Mouse (Mus musculus) liver, embryonic 14.5 days (tissue): Measurements from ENCODE around the gene Cacna2d2.

Experiments used
- CTCF ChIP-seq: IDR thresholded peaks from 2 replicates; pipeline ENCODE4 v1.5.1; 2016; ENCODE audit warnings: antibody characterized with exemption, low read depth, control low read depth
- EP300 ChIP-seq: IDR thresholded peaks from 2 replicates; pipeline ENCODE4 v1.6.1; 2016; ENCODE audit warnings: antibody characterized with exemption, low read depth

- TF ChIP-seq CTCF (no peak), EP300 (no peak)
Measured at GRCm38 (mm10) chr9:107540420-107540819, 141.0 kb downstream of the Cacna2d2 start.
